Mouse (Mus musculus): ENCODE results near the gene Cnst.

GRCm38 (mm10) chr1:179539887-179540286 lies 6.3 kb upstream of the Cnst start:
- TF ChIP-seq POLR2A (IDR thresholded peaks at IDR 0.05; ENCODE audit: control insufficient read depth, low read depth, low read length) (no peak), CTCF (IDR thresholded peaks at IDR 0.05; ENCODE audit: control insufficient read depth, insufficient read depth, insufficient replicate concordance, low read depth, low read length) (no peak)

Measured in testis, adult 2 months (tissue).